In the genomic region with DNA sequence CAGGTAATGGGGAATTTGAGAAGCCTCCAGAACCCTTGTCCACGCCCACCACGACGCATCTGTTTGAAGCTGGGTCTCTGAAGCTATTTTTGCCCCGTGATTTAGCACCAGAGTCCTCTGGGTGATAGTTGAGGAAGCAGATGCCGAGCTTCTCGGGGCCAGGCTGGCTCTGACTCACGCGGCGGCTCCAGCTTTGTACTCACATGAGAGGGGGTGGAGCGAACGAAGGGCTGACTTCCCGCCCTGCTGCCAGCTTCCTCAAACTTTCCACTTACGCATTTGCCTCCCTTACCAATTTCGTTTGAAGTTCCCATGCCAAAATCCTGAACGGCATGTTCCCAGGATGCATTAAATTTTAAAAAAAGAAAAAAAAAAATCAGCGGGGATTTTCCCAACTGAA, we compare ENCODE assay signal across 8 mouse cellular contexts.
A peak's percentile ranks its signal among the peaks of the same experiment; 100 is the strongest.
DNase-seq lines count a peak whose midpoint lies in the region; ATAC-seq and TF ChIP-seq lines count a peak whose summit lies in the region.

No protein-coding gene starts in this region.

- intact Hi-C loops in heart, postnatal 14 days (cut with DNase I), result loop anchor here (5.0 to 10.0 kb wide), 5 partner anchors 273 to 620 kb away; no protein-coding TSS in a partner anchor

- H3K4me3 ChIP-seq in C2C12 (ENCODE audit: insufficient read depth, poor library complexity, severe bottlenecking), result no peak overlapping the region
- H3K4me3 ChIP-seq in forebrain, embryonic 15.5 days, result peak overlapping the region; percentile 25
- H3K4me3 ChIP-seq in lung, postnatal 0 days (ENCODE audit: low read depth, low read length), result peak overlapping the region; percentile 15; the same call in 1 of the 2 replicates
- peak overlapping the region; percentile 19; the same call in 1 of the 2 replicates for H3K4me3 ChIP-seq in olfactory bulb, adult 2 months (ENCODE audit: insufficient read depth, low read depth, low read length)
- H3K4me3 ChIP-seq in thymus, adult 2 months (ENCODE audit: control insufficient read depth, insufficient read depth, low read length), result peak overlapping the region; percentile 28

- peak; percentile 85 for TF ChIP-seq EP300 in lung, postnatal 0 days (IDR thresholded peaks at IDR 0.05)

- H3K27me3 ChIP-seq in C2C12 (ENCODE audit: control insufficient read depth, insufficient read depth, insufficient read length), result peaks cover 14% of the 10 kb centered on the region
- H3K27me3 ChIP-seq in forebrain, embryonic 15.5 days, result 0 out of 2 replicates have a peak, but pooled peaks cover 3% of the 10 kb centered on the region
- H3K27me3 ChIP-seq in lung, postnatal 0 days (replicated peaks; ENCODE audit: insufficient read depth, low read length), result 0 out of 2 replicates have a peak, but pooled peaks cover 3% of the 10 kb centered on the region
- no peaks in the 10 kb centered on the region for H3K27me3 ChIP-seq in thymus, adult 2 months (ENCODE audit: control insufficient read depth, insufficient read depth, low read length)

- H3K79me2 ChIP-seq in C2C12 (ENCODE audit: control insufficient read depth, insufficient read depth), result no peaks in the 10 kb centered on the region

- H3K27ac ChIP-seq in forebrain, embryonic 15.5 days (replicated peaks), result no peak overlapping the region
- no peak overlapping the region for H3K27ac ChIP-seq in lung, postnatal 0 days (ENCODE audit: low read length)
- H3K27ac ChIP-seq in olfactory bulb, adult 2 months (ENCODE audit: insufficient read depth, low read depth, low read length), result no peak overlapping the region
- no peak overlapping the region for H3K27ac ChIP-seq in thymus, adult 2 months (ENCODE audit: control insufficient read depth, insufficient read depth, low read length)

- ATAC-seq in forebrain, embryonic 15.5 days (replicated peaks), result no peak
- peak; percentile 96 for ATAC-seq in lung, postnatal 0 days

- H3K9ac ChIP-seq in forebrain, embryonic 15.5 days (replicated peaks), result peak overlapping the region; percentile 27; the same call in 1 of the 2 replicates
- H3K9ac ChIP-seq in lung, postnatal 0 days (replicated peaks; ENCODE audit: low read depth), result no peak overlapping the region

- peaks cover 18% of the 10 kb centered on the region for H3K4me1 ChIP-seq in forebrain, embryonic 15.5 days
- H3K4me1 ChIP-seq in lung, postnatal 0 days (ENCODE audit: insufficient read depth, low read depth, low read length), result no peaks in the 10 kb centered on the region
- H3K4me1 ChIP-seq in olfactory bulb, adult 2 months (ENCODE audit: control insufficient read depth, insufficient read depth, low read length), result peaks cover 4% of the 10 kb centered on the region; the same call in 1 of the 2 replicates
- peaks cover 4% of the 10 kb centered on the region for H3K4me1 ChIP-seq in thymus, adult 2 months (replicated peaks; ENCODE audit: control insufficient read depth, insufficient read depth, low read length)

- TF ChIP-seq CTCF in C2C12 (IDR thresholded peaks at IDR 0.05; ENCODE audit: control insufficient read depth, insufficient read depth, insufficient read length), result no peak
- TF ChIP-seq CTCF in lung, postnatal 0 days (IDR thresholded peaks at IDR 0.05), result no peak
- no peak for TF ChIP-seq CTCF in olfactory bulb, adult 2 months (IDR thresholded peaks at IDR 0.05; ENCODE audit: insufficient read depth, low read depth, low read length)
- TF ChIP-seq CTCF in thymus, adult 2 months (IDR thresholded peaks at IDR 0.05; ENCODE audit: borderline replicate concordance, control insufficient read depth, extremely low read depth, insufficient read depth, low read length, poor library complexity), result no peak

- whole genome bisulfite sequencing in forebrain, embryonic 15.5 days, result 2% methylated on average over 16 of the region's 16 CpGs
- WGBS in lung, postnatal 0 days, result 0% methylated on average over 16 of the region's 16 CpGs
- 3% methylated on average over 16 of the region's 16 CpGs for WGBS in olfactory bulb, adult 2 months
- WGBS in thymus, adult 2 months, result under 1% methylated on average over 16 of the region's 16 CpGs

- peak overlapping the region; percentile 53 for H3K4me2 ChIP-seq in forebrain, embryonic 15.5 days (replicated peaks)
- H3K4me2 ChIP-seq in lung, postnatal 0 days (replicated peaks; ENCODE audit: low read depth, low read length), result peak overlapping the region; percentile 51

- no peaks in the 10 kb centered on the region for H3K79me3 ChIP-seq in C2C12 (ENCODE audit: low read depth)

- H3ac ChIP-seq in C2C12 (ENCODE audit: control insufficient read depth, insufficient read length, low read depth), result no peak overlapping the region

- no peaks in the 10 kb centered on the region for H3K36me3 ChIP-seq in C2C12 (ENCODE audit: control insufficient read depth, insufficient read depth)
- no peaks in the 10 kb centered on the region for H3K36me3 ChIP-seq in forebrain, embryonic 15.5 days
- no peaks in the 10 kb centered on the region for H3K36me3 ChIP-seq in lung, postnatal 0 days (ENCODE audit: insufficient read depth, low read length)
- H3K36me3 ChIP-seq in thymus, adult 2 months (ENCODE audit: control insufficient read depth, insufficient read depth, low read length), result no peaks in the 10 kb centered on the region

- TF ChIP-seq POLR2A in olfactory bulb, adult 2 months (IDR thresholded peaks at IDR 0.05; ENCODE audit: insufficient read depth, low read depth, low read length), result no peak
- no peak for TF ChIP-seq POLR2A in thymus, adult 2 months (IDR thresholded peaks at IDR 0.05; ENCODE audit: control insufficient read depth, extremely low read depth, insufficient read depth, low read length, poor library complexity)

- H3K9me3 ChIP-seq in forebrain, embryonic 15.5 days, result no peaks in the 10 kb centered on the region
- no peaks in the 10 kb centered on the region for H3K9me3 ChIP-seq in lung, postnatal 0 days (ENCODE audit: low read length)

- DNase-seq in adrenal gland, adult 8-10 months, result peak; percentile 89
- peak; percentile 70 to 72 for DNase-seq in heart, postnatal 14 days
- peak; percentile 80 to 87 for DNase-seq in kidney, postnatal 4 days
- DNase-seq in lung, postnatal 0 days (ENCODE audit: low spot score), result peak; percentile 94
- peak; percentile 80 for DNase-seq in thymus, adult 2 months

TF ChIP-seq in C2C12, 6 proteins besides CTCF, POLR2A, EP300 and RAD21:
- TF ChIP-seq MAX (IDR thresholded peaks at IDR 0.05) (peak; percentile 53), MYOG (IDR thresholded peaks at IDR 0.05; ENCODE audit: control insufficient read depth, extremely low read depth, insufficient read length) (no peak)
